Mouse (Mus musculus): ENCODE measurements around the gene Dnph1. TPM values are rescaled to one million over a fixed set of nuclear protein-coding genes. Genes with fewer than 3 reads are reported as not detected.

The Dnph1 gene
- polyA plus RNA-seq, 1 experiment from 2014 or later, result 63.5 TPM

DNA sequence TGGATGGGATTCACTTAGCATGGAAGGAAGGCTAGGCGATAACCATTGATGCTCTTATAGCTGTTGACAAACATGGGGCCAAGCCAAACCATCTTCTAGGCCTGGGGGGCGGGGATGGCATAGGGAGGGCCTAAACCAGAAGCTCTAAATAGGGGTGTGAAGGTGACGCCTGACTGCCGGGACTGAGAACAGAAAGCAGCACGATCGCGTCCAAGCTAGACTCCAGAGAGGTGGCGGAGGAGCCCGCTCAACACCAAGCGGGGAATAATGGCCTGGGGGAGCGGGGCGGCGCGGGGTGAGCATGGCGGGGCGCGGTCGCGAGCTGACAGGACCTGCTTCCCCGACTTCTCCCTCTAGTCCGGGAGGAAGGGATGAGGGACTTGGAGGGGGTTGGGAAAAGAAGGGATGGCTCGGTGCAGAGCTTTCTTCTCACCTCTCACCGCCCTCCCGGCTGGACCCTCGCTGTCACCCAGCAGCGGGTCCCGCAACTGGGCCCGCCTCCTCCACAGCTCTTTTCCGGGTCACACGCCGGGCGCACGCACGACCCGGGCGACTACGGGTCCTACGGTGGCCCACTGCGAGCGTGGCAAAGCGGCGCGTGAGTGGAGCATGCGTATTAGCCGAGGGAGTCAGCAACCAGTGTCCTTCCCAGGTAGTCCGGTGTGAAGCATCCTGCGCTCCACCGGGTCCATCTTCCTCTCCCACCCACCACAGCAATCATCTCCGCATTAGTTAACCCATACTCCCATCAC lies 49.5 kb downstream of the Dnph1 start, which contains the start of gene Cul9:
Cul9 (minus strand) TSS at position 576 of the 752 bp plus-strand sequence.
- H3K27ac ChIP-seq, result peak within 1 kb of the TSS; percentile 28; the same call in 1 of the 2 replicates
- H3K9ac ChIP-seq, result peak within 1 kb of the TSS; percentile 87
- H3K4me3 ChIP-seq, result peak within 1 kb of the TSS; percentile 67
- ATAC-seq (ENCODE audit: insufficient number of reproducible peaks, insufficient read depth, low FRiP score, low TSS enrichment, low read depth), result 0 out of 2 replicates have a peak, but pooled peaks have one; percentile 39
- H3K27me3 ChIP-seq, result 0 out of 2 replicates have a peak, but pooled peaks cover 7% of the 10 kb centered on the region
- WGBS, result 1% methylated on average over 49 of the region's 49 CpGs
- peaks cover 23% of the 10 kb centered on the region for H3K4me1 ChIP-seq
- no peaks in the 10 kb centered on the region for H3K9me3 ChIP-seq
- H3K36me3 ChIP-seq, result peaks cover 45% of the 10 kb centered on the region
- peak within 1 kb of the TSS; percentile 86 for H3K4me2 ChIP-seq

DNA sequence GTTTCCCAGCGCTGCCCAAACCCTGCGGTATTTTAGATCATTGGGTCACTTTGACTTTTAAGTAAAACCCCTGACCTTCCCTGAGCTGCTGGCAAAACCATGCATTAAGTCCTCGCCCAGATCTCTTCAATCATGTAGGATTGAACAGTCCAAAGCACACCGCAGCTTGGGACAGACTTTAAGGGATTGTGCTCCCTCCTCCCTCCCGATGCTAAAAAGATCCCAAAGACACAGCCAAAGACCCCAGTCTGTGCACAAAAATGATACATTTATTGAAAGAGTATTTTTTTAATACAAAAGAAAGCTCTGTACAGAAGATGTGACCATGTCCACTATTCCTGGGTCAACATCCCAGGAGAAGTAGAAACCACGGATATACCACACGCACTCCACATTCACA lies 50.1 kb downstream of the Dnph1 start:
- Histone ChIP-seq H3K4me1 (peaks cover 23% of the 10 kb centered on the region), H3K36me3 (peaks cover 45% of the 10 kb centered on the region), H3K9ac (peak overlapping the region; percentile 87), H3K27ac (0 out of 2 replicates have a peak overlapping the region, but pooled peaks have one; percentile 16), H3K9me3 (no peaks in the 10 kb centered on the region), H3K4me2 (peak overlapping the region; percentile 86), H3K4me3 (peak overlapping the region; percentile 67), H3K27me3 (0 out of 2 replicates have a peak, but pooled peaks cover 7% of the 10 kb centered on the region)
- 12% methylated on average over 7 of the region's 7 CpGs for WGBS
- ATAC-seq (ENCODE audit: insufficient number of reproducible peaks, insufficient read depth, low FRiP score, low TSS enrichment, low read depth), result no peak

DNA sequence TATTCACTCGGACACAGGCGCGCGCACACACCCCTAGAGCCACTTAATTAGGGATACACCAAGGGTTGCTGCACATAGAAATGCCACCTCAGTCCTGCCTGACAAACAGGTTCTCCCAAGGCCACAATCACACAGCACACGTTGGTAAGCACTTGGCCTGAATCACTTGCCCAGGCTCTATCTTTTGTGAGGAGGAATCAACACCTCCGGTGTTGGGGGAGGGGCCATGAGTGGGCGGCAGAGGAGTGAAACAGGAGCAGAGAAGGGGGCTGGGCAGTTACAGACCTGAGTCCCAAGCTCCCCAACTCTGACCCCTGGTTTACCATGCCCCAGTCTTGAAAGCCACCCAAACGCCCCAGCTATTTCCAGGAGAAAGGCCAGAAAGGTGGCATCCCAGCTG lies 50.5 kb downstream of the Dnph1 start:
- H3K9ac ChIP-seq, result no peak overlapping the region
- no peaks in the 10 kb centered on the region for H3K9me3 ChIP-seq
- peak overlapping the region; percentile 86 for H3K4me2 ChIP-seq
- no peak for ATAC-seq (ENCODE audit: insufficient number of reproducible peaks, insufficient read depth, low FRiP score, low TSS enrichment, low read depth)
- H3K27ac ChIP-seq, result peak overlapping the region; percentile 16; the same call in 1 of the 2 replicates
- H3K4me1 ChIP-seq, result peaks cover 25% of the 10 kb centered on the region
- peaks cover 45% of the 10 kb centered on the region for H3K36me3 ChIP-seq
- peak overlapping the region; percentile 67; the same call in 1 of the 2 replicates for H3K4me3 ChIP-seq
- 15% methylated on average over 8 of the region's 8 CpGs for WGBS
- 0 out of 2 replicates have a peak, but pooled peaks cover 7% of the 10 kb centered on the region for H3K27me3 ChIP-seq

DNA sequence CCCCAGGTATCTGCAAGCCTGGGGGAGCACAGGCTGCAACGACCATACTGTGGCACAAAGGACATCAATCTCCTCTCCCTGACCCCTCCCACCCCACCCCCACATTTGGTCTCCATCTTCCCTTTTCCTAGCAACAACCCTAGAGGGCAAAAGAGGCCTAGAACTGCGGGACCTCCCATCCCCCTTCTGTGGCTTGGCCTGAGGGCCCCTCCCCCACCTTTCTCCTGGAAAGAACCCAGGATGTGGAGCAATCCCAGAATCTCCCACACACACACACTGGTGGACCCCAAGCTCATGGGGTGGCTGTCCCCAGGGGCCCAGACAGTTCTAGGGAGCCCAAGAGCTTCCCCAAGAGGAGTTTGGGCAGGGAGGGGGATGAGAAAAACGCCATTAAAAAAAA lies 51.4 kb downstream of the Dnph1 start:
- Histone ChIP-seq H3K27me3 (0 out of 2 replicates have a peak, but pooled peaks cover 7% of the 10 kb centered on the region), H3K4me1 (peaks cover 33% of the 10 kb centered on the region), H3K27ac (no peak overlapping the region; the same call in 1 of the 2 replicates), H3K4me3 (no peak overlapping the region), H3K4me2 (no peak overlapping the region), H3K36me3 (peaks cover 47% of the 10 kb centered on the region), H3K9me3 (no peaks in the 10 kb centered on the region), H3K9ac (no peak overlapping the region)
- ATAC-seq (ENCODE audit: insufficient number of reproducible peaks, insufficient read depth, low FRiP score, low TSS enrichment, low read depth), result no peak
- 21% methylated on average over 3 of the region's 3 CpGs for WGBS

DNA sequence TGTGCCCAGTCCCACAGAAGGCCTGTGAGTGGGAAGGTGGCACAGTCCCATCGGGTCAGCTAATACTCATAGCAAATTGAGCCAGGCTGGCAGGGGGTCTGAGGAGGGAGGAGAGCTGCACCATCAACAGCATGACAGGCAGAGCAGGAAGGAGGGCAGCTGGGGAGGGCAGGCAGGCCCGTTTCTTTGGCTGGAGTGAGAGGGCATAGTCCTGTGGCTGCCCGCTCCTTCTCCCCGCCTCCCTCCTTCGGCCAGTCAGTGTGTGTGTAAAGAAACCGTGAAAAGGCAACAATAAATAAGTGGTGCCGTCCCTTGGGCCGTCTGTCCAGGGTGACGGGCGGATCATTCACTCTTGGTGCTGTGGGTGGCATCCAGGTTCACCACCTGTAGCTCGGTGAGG lies 52.2 kb downstream of the Dnph1 start:
- 52% methylated on average over 11 of the region's 11 CpGs for WGBS
- no peak overlapping the region for H3K9ac ChIP-seq
- H3K4me3 ChIP-seq, result no peak overlapping the region
- H3K36me3 ChIP-seq, result peaks cover 41% of the 10 kb centered on the region
- H3K9me3 ChIP-seq, result no peaks in the 10 kb centered on the region
- peaks cover 41% of the 10 kb centered on the region for H3K4me1 ChIP-seq
- no peak overlapping the region for H3K4me2 ChIP-seq
- no peak for ATAC-seq (ENCODE audit: insufficient number of reproducible peaks, insufficient read depth, low FRiP score, low TSS enrichment, low read depth)
- 0 out of 2 replicates have a peak, but pooled peaks cover 7% of the 10 kb centered on the region for H3K27me3 ChIP-seq
- H3K27ac ChIP-seq, result no peak overlapping the region

DNA sequence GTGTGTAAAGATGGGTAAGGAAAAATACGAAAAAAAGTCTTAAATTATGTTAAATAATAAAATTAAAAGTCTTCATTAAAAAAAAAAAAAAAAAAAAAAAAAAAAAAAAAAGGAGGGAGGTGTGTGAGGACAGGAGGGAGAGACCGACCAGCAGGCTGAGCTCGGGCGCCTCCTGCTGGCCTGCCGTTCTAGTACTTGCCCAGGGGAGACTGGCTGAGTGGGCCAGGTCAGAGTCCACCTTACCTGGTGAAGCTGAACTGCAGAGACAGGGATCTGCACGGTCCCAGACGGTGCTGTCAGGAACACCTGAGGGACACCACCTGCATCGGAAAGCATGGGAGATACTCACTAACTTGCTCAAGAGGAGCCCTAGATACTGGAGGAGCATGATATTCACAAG lies 52.7 kb downstream of the Dnph1 start:
- peaks cover 46% of the 10 kb centered on the region for H3K4me1 ChIP-seq
- 24% methylated on average over 8 of the region's 8 CpGs for WGBS

More for the DNA sequence above, 52.7 kb downstream of the Dnph1 start:
- Histone ChIP-seq H3K4me2 (no peak overlapping the region), H3K9me3 (no peaks in the 10 kb centered on the region), H3K27ac (no peak overlapping the region), H3K36me3 (peaks cover 41% of the 10 kb centered on the region), H3K27me3 (0 out of 2 replicates have a peak, but pooled peaks cover 7% of the 10 kb centered on the region), H3K9ac (no peak overlapping the region), H3K4me3 (no peak overlapping the region)
- no peak for ATAC-seq (ENCODE audit: insufficient number of reproducible peaks, insufficient read depth, low FRiP score, low TSS enrichment, low read depth)

Other genes starting within 250 kb of the Dnph1 start
- gene Polr1c, start 248.7 kb upstream of the Dnph1 start, polyA plus RNA-seq (2015; fragmentation: Nextera tagmentation; extraction: Ambion mirVana), result 103 and 104 TPM in 2 replicates
- gene Yipf3, start 248.6 kb upstream of the Dnph1 start, polyA plus RNA-seq (2015; fragmentation: Nextera tagmentation; extraction: Ambion mirVana), result 82.8 and 95.7 TPM in 2 replicates
- gene Lrrc73, start 243.2 kb upstream of the Dnph1 start, polyA plus RNA-seq (2015; fragmentation: Nextera tagmentation; extraction: Ambion mirVana), result 1.4 and 1.9 TPM in 2 replicates
- gene Tjap1, start 213.7 kb upstream of the Dnph1 start, polyA plus RNA-seq (2015; fragmentation: Nextera tagmentation; extraction: Ambion mirVana), result 55.6 and 57.9 TPM in 2 replicates
- 7.8 and 8.6 TPM in 2 replicates for gene Dlk2, start 199.3 kb upstream of the Dnph1 start, polyA plus RNA-seq (2015; fragmentation: Nextera tagmentation; extraction: Ambion mirVana)
- gene Abcc10, start 168.4 kb upstream of the Dnph1 start, polyA plus RNA-seq (2015; fragmentation: Nextera tagmentation; extraction: Ambion mirVana), result 6.1 and 6.3 TPM in 2 replicates
- gene Zfp318, start 113.0 kb upstream of the Dnph1 start, polyA plus RNA-seq (2015; fragmentation: Nextera tagmentation; extraction: Ambion mirVana), result 11.4 and 13.4 TPM in 2 replicates
- 1.1 and 3.3 TPM in 2 replicates for gene Crip3, start 67.8 kb upstream of the Dnph1 start, polyA plus RNA-seq (2015; fragmentation: Nextera tagmentation; extraction: Ambion mirVana)
- not detected in 2 replicates for gene Slc22a7, start 58.3 kb upstream of the Dnph1 start, polyA plus RNA-seq (2015; fragmentation: Nextera tagmentation; extraction: Ambion mirVana)
- gene Ttbk1, start 9.0 kb upstream of the Dnph1 start, polyA plus RNA-seq (2015; fragmentation: Nextera tagmentation; extraction: Ambion mirVana), result 0.14 and 0.27 TPM in 2 replicates
- 10.7 and 11.4 TPM in 2 replicates for gene Cul9, start 49.7 kb downstream of the Dnph1 start, polyA plus RNA-seq (2015; fragmentation: Nextera tagmentation; extraction: Ambion mirVana)
- 6.3 and 8.9 TPM in 2 replicates for gene Srf, start 59.5 kb downstream of the Dnph1 start, polyA plus RNA-seq (2015; fragmentation: Nextera tagmentation; extraction: Ambion mirVana)
- gene Ptk7, start 132.8 kb downstream of the Dnph1 start, polyA plus RNA-seq (2015; fragmentation: Nextera tagmentation; extraction: Ambion mirVana), result 148 and 149 TPM in 2 replicates
- 21.8 and 26.3 TPM in 2 replicates for gene Klc4, start 149.3 kb downstream of the Dnph1 start, polyA plus RNA-seq (2015; fragmentation: Nextera tagmentation; extraction: Ambion mirVana)
- gene Mrpl2, start 149.5 kb downstream of the Dnph1 start, polyA plus RNA-seq (2015; fragmentation: Nextera tagmentation; extraction: Ambion mirVana), result 92.7 and 95.4 TPM in 2 replicates
- 57.4 and 64.1 TPM in 2 replicates for gene Cul7, start 153.6 kb downstream of the Dnph1 start, polyA plus RNA-seq (2015; fragmentation: Nextera tagmentation; extraction: Ambion mirVana)
- 72.3 and 75.6 TPM in 2 replicates for gene Rrp36, start 177.6 kb downstream of the Dnph1 start, polyA plus RNA-seq (2015; fragmentation: Nextera tagmentation; extraction: Ambion mirVana)
- gene Mea1, start 182.1 kb downstream of the Dnph1 start, polyA plus RNA-seq (2015; fragmentation: Nextera tagmentation; extraction: Ambion mirVana), result 160 and 176 TPM in 2 replicates
- 121 and 133 TPM in 2 replicates for gene Klhdc3, start 184.2 kb downstream of the Dnph1 start, polyA plus RNA-seq (2015; fragmentation: Nextera tagmentation; extraction: Ambion mirVana)
- 85.8 and 100 TPM in 2 replicates for gene Ppp2r5d, start 208.4 kb downstream of the Dnph1 start, polyA plus RNA-seq (2015; fragmentation: Nextera tagmentation; extraction: Ambion mirVana)
- 27.9 and 32.4 TPM in 2 replicates for gene Pex6, start 214.8 kb downstream of the Dnph1 start, polyA plus RNA-seq (2015; fragmentation: Nextera tagmentation; extraction: Ambion mirVana)
- 0.34 and 1.8 TPM in 2 replicates for gene Gnmt, start 232.5 kb downstream of the Dnph1 start, polyA plus RNA-seq (2015; fragmentation: Nextera tagmentation; extraction: Ambion mirVana)